Mouse (Mus musculus) embryonic fibroblast, embryonic 13.5 days (primary cell): ENCODE results near the gene Tmprss7. TPM values are rescaled to one million over a fixed set of nuclear protein-coding genes. Genes with fewer than 3 reads are reported as not detected.

Experiments used
- H3K27ac ChIP-seq: 2 replicates; pipeline ENCODE4 v1.5.1; 2012; ENCODE audit warnings: low read length, control low read depth, inconsistent platforms; ENCODE audit not compliant: insufficient read depth
- H3K4me1 ChIP-seq: 2 replicates; pipeline ENCODE4 v1.6.1; 2011; ENCODE audit warnings: low read length; ENCODE audit not compliant: control insufficient read depth, insufficient read depth
- H3K4me3 ChIP-seq: 2 replicates; pipeline ENCODE4 v1.5.1; 2011; ENCODE audit warnings: mild to moderate bottlenecking, control low read depth, low read length; ENCODE audit not compliant: insufficient read depth
- CTCF ChIP-seq: IDR thresholded peaks from 2 replicates; pipeline ENCODE4 v1.5.1; 2011; ENCODE audit warnings: mild to moderate bottlenecking, control low read depth, low read length, moderate library complexity, borderline replicate concordance; ENCODE audit not compliant: insufficient read depth
- POLR2A ChIP-seq: IDR thresholded peaks from 2 replicates; pipeline ENCODE4 v1.6.1; 2011; ENCODE audit warnings: low read depth, mild to moderate bottlenecking, control low read depth, low read length, moderate library complexity
- polyA plus RNA-seq: library from polyadenylated mRNA; stranded (reverse); fragments of >200 nt; gene quantifications from 2 replicates; pipeline ENCODE4 v1.2.4, GENCODE M21; 2011; ENCODE audit warnings: low read depth; ENCODE audit not compliant: missing spikeins, insufficient read length

Gene Tmprss7
- polyA plus RNA-seq, 1 experiment: not detected

DNA sequence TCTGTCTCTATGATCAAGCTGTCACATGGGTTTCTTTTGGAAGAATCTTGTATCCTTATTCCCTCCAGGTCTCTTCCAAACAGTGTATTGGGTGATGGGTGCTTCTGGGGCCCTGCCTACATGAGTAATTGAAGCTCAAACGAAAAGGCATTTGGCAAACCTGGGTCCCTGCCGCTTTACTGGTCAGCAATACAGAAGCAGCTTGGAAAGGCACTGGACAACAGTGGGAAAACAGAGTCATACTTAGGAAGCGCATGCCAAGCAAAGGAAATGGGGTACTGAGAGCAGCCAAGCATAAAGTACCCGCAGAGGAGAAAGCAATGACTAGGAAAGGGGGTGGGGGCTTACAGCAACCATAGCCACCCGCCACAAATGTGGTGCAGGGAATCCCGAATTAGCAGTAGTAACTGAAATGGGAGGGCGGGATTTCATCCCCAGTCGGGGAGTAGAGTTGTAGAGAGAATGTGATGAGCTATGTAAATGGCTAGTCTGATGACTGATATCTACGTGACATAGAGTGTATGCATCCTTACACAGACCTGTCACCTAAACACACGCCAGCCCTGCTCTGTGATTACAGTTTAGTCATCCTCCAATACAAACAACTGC is 26.7 kb upstream of the Tmprss7 start:
- Histone ChIP-seq H3K4me3 (no peak overlapping the region), H3K4me1 (peaks cover 3% of the 10 kb centered on the region; the same call in 1 of the 2 replicates), H3K27ac (no peak overlapping the region)
- TF ChIP-seq CTCF: no peak
- no peak for TF ChIP-seq POLR2A

DNA sequence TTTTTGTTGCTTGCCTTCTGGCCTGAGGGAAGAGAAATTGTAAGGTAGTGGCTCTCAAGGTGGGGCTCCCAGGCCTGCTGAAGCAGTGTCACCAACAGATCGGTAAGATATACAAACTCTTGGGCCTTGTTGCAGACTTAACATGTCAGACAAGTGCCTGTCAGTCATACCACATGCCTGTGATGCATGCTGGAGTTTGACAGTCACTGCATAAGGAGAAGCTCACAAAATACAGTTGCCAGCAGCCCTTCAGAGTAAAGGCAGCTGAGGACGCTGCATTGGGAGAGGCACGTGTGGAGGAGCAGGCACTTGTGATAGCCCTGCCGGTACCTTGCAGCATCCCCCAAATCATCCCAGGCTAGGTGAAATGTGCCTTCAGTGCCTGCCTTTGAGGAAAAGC is 24.8 kb upstream of the Tmprss7 start:
- TF ChIP-seq POLR2A: no peak
- TF ChIP-seq CTCF: no peak
- H3K4me1 ChIP-seq: peaks cover 3% of the 10 kb centered on the region; the same call in 1 of the 2 replicates
- H3K27ac ChIP-seq: no peak overlapping the region
- no peak overlapping the region for H3K4me3 ChIP-seq

DNA sequence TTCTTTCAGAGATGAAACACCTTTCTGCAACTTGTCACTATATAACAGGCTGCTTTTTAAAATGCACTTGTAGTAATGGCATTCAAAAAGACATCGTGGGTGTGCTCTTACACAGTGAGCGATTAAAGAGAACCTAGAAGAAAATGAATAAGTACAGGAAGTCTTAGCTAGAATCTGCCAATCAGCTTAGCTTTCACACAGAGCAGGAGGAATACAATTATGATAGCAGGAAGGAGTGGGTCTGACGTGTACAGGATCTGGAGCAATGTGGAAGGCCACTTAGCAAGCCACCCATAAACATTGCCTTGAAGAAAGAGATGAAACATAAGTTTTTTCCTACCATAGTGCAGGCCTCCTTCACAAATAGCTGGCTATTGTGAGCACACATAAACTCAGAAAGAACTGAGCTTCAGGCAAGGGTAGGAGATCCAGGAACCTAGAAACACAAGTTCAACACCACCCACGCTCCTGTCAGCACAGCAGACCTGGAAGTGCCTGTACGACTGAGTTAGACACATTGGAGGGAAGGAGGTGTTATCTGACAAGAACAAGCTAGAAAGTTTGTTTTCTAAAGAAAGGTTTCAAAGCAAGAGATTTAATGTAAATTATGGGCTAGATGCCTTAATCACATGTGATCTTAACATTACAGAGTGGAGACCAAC is 21.2 kb upstream of the Tmprss7 start:
- H3K27ac ChIP-seq: no peak overlapping the region
- no peak overlapping the region for H3K4me3 ChIP-seq
- no peak for TF ChIP-seq POLR2A
- TF ChIP-seq CTCF: no peak
- H3K4me1 ChIP-seq: no peaks in the 10 kb centered on the region

DNA sequence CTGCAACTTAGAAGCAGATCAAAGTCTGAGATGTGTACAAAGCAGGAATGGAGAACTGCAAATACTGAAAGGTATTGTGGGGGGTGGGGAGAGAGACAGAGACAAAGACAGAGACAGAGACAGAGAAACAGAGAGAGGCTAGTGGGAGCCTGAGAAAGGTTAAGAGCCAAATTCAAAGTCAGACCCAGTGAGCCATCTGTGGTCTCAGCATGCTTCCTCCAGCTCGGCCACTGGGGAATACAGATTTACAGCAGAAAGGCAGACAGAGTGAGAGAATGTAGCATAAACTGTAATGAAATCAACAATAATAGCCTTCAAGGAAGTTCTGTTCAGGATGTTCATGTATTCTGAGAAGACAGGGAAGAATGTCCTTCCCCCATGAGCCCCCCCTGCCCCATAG is 20.4 kb upstream of the Tmprss7 start:
- H3K4me1 ChIP-seq: no peaks in the 10 kb centered on the region
- H3K4me3 ChIP-seq: no peak overlapping the region
- no peak overlapping the region for H3K27ac ChIP-seq
- no peak for TF ChIP-seq CTCF
- no peak for TF ChIP-seq POLR2A

DNA sequence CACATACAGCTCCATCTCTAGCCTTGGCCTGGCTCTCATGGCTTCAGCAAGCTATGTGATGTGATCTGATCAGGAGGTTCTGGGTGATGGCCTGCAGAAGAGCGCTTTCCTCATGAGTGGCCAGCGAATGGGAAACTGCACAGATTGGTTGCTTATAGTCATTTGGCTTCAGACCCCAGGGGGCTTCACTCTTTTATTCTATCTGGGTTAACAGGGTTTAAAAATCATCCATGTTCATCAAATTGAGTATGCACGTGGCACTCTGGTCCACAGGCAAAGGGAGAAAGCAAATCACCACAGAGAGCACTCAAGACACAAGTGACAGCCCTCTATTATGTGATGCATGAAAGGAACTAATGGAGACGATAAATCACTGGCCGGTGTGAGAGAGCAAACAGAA is 19.8 kb upstream of the Tmprss7 start:
- Histone ChIP-seq H3K4me1 (no peaks in the 10 kb centered on the region), H3K27ac (no peak overlapping the region), H3K4me3 (no peak overlapping the region)
- TF ChIP-seq CTCF (no peak), POLR2A (no peak)

DNA sequence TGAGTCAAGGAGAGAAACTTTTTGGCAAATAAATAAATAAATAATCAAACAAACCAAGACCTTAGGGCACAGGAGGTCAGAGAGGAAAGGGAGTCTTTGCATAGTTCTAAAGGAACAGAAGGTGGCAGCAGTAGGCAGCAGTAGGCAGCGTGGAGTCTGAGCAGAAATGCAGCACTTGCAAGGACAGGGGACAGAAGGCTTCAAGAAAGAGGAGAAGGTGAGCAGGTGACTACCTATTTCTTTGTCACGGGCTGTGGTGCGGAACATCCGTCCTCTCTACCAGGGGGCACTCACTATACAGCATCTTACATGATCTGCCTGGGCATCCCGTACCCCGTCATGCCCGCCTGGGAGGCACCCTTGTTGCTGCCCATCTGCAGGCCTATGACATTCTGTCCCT is 17.8 kb upstream of the Tmprss7 start:
- H3K4me3 ChIP-seq: no peak overlapping the region
- TF ChIP-seq POLR2A (no peak), CTCF (peak; percentile 56; the same call in 1 of the 2 replicates)
- no peaks in the 10 kb centered on the region for H3K4me1 ChIP-seq
- H3K27ac ChIP-seq: no peak overlapping the region

DNA sequence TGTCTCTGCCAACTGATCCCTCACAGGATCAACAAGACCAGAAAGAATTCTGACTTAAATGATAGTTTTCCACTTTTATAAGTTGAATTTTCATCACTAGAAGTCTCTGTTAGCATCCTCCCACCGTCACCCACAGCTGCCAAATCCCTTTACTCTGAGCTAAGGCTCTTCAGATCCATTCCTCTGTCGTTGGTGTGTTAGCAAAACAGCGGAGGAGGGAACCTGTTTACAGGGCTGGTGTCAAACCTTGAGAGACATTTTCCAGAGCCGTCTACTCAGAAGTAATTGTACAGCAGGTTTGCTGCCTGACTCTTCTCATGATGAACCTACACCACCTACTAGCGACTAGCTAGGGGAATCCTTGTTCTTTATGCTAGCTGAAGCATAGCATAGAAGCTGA is 5.8 kb upstream of the Tmprss7 start:
- no peak overlapping the region for H3K27ac ChIP-seq
- H3K4me3 ChIP-seq: no peak overlapping the region
- TF ChIP-seq CTCF (no peak), POLR2A (no peak)
- H3K4me1 ChIP-seq: no peaks in the 10 kb centered on the region

DNA sequence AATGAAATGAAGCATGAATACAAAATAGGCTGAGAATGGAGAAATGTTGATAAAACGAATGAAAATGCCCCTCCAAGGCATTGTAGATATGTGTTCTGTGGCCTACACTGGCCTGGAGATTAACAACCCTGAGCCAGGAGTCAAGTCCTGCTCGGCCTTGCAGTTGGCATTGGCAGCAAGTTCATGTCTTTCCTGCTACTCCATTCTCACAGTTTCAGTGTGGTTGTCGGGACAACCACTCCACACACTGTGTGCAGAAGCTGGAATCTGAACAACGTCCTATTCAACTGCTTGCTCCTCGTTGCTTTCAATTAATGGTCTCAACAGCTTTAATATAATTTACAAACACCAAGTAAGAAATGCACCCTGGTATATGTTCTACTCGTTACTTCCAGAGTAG is 4.5 kb upstream of the Tmprss7 start:
- Histone ChIP-seq H3K27ac (no peak overlapping the region), H3K4me3 (no peak overlapping the region), H3K4me1 (no peaks in the 10 kb centered on the region)
- TF ChIP-seq CTCF (no peak), POLR2A (no peak)

DNA sequence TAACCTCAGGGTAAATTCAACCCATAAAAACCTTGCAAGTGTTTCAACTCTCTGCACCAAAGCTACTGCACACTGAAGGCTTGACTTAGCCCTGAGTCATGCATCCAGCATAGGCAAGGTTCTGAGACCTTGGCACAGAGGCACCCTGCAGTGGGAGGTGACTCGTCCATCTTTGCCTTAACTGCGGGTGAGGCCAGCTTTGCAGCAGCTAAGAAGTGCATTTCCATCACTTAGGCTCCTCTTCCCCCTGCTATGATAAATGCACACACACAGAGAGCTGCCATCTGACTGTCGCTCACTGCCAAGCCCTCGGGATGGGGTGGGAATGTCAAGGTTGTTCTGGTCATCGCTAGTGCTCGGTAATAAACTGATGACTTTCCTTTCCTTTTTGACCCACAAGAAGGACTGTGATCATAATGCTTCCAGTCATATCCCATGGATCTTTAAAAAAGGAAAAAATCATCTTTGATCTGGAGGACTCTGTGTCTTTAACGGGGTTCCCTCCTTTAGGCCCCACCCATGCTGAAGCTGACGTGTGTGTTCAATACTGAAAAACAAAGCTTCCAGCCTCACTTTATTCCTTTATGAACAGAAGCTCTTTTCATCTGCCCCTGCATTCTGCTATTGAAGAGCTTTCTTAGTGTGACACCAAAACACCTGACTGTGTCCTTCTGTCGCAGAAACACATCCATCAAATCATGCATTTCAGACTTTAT is 2.1 kb upstream of the Tmprss7 start:
- Histone ChIP-seq H3K4me3 (no peak overlapping the region), H3K27ac (no peak overlapping the region), H3K4me1 (no peaks in the 10 kb centered on the region)
- TF ChIP-seq CTCF (no peak), POLR2A (no peak)

DNA sequence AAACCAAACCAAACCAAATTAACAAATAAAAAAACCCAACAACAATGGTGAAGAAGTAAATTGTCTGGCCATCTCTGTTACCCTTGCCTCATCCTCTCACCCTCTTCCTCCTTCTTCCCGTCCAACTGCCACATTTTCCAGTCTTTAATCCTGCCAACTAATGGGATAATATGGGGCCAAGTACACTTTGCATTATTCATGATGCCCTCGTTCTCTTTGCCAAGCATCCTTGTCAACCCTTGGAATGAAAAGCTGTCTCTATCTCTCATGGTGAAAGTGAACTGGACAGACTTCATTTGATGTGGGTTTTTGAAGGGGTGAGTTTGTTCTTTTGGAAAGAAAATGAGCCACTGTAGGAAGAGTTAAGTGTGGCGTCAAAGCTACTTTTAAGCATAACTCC is 607 bp downstream of the Tmprss7 start:
- no peaks in the 10 kb centered on the region; the same call in 1 of the 2 replicates for H3K4me1 ChIP-seq
- H3K4me3 ChIP-seq: no peak overlapping the region
- no peak overlapping the region for H3K27ac ChIP-seq
- TF ChIP-seq CTCF (no peak), POLR2A (no peak)
